Mouse (Mus musculus) kidney, postnatal 10 days (tissue): ENCODE measurements around the gene Cbx7.

ENCODE experiments used
- DNase-seq: peaks from one replicate; pipeline ENCODE4 v3.0.0; 2021; ENCODE audit warnings: mixed read lengths

Gene Cbx7

DNA sequence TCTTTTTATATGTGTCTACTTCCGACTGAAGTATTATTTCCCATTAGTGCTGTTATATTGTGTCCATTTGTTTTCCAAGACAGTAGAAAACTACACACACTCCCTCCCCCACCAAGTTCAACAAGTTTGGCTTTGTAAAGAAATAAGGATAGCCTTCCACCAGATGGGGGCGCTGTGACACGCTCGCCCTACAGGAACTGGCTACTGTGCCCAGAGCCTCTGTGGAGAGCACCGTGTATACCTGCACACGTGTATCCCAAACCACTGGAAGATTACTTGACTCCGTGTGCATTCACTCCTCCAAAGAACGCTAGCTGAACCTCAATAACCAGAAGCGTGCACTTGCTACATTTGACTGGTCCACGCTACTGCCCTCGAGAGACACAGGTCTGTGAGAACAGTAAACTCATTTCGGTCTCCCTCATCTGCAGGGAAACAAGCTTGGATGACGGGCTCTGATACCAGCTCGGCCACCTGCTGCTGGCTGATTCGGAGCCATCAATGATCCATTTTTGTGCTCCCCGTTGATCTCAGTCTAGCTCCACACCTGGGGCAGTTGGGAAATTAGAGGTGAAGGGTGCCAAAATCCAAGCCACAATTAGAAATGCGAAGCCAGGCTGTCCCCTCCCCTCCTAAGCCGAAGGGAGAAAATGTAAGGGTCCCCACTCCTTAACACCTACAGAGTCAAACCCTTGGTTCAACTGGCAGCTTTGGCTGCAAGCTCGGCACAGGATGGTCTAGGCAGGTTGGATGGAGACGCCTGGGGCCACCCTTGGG lies 79.3 kb downstream of the Cbx7 start, which contains the start of gene Apobec3:
Apobec3 (plus strand) TSS at position 224 of the 777 bp plus-strand sequence.
- DNase-seq = peak; percentile 85

DNA sequence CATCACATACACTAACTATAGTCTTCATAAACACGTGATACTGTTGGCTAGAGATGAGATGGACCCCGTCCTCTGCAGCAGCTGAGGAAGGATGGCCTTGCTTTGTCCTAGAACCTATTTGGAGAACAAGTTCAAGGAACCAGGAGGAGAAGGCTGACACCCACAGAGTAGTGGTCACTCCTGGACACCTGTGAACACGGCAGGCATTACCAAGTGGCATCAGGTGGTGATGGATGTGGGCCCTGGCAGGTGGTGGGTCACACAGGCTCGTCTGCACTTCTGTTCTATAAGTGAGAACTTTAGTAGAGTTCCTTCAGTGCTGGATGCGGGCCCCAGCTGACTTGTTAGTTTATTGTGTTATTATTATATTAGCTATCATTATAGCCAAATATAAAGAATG lies 86.1 kb downstream of the Cbx7 start:
- no peak for DNase-seq

DNA sequence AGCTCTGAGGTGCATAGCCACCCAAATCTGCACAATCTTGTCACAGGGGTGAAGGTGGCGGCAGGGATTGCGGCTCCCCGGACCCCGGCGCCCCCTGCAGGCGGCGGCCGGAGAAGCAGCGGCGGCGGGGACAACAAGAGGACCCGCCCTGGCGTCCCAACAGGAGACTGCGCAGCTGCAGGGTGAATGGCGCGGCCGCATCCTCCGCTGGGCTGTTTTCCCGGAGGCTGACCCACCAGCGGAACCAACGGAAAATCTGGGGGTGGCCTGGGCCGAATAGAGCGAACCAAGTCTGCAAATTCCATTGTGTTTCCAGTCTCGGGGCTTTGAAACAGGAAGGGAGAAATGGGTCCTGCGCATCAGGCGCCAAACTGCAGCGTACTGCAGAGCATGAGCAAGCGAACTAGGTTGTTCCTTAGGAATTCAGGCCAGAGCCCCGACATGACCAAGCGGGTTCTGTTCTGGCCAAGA lies 87.5 kb downstream of the Cbx7 start:
- peak; percentile 97 for DNase-seq

GRCm38 (mm10) chr15:79882623-79883267 lies 88.2 kb downstream of the Cbx7 start:
- peak; percentile 39 for DNase-seq

DNA sequence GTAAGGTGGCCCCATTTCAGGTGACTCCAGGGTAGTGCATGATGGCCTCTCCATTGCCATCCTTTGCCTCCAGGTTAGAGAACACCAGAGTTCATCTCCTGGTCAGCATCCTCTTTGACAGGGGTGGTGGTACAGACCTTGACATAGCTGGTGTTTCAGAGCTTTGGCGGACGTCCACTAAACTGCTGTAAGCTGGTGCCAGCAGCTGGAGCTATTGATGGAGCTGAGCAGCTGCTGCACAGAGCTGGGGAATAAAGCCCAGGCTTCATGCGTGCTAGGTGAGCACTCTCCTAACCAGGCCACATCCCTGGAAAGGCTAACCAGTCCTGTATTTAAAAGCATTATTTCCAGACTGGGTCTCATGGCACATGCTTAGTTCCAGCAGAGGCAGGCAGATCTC lies 90.4 kb downstream of the Cbx7 start:
- DNase-seq = no peak

DNA sequence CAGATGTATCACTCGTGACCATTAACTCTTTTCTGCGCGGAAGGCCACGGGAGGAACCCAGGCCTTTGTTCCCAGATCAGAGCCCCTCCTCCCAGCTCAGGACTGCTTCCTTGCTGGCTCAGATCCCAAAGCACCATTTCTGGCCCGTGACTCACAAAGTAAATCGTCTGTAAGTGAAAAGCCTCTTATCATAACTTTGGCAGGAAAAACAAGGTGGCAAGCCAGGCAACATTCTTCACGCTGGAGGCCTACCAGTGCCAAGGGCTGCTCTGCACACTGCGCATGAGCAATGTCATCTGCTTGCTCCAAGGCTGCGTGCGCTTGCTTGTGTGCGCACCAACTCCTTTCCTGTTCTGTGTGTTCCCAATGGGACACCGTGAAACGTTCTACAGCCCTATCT lies 91.6 kb downstream of the Cbx7 start:
- peak; percentile 87 for DNase-seq

GRCm38 (mm10) chr15:79878725-79879136 lies 92.2 kb downstream of the Cbx7 start:
- DNase-seq = peak; percentile 67

- no peak for DNase-seq
Measured at GRCm38 (mm10) chr15:79875261-79875995, 95.5 kb downstream of the Cbx7 start.

DNA sequence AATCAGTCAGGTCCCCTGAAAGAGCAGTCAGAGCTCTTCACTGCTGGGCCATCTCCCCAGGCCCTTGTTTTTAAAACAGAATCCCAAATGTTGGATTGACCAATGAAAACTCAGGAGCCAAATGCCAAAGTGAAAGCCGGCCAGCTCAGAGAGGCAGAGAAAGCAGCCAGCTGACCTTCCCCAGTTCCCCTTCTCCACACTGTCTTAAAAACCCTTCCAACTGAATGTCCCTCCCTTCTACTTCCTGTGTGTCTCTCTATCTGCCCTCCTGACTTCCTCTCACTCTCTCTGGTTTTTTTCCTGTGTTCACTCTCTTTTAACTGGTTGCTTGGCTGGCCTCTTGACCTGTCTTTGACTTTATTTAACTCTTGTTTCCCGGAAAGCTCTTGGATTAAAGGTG lies 96.9 kb downstream of the Cbx7 start:
- no peak for DNase-seq

DNA sequence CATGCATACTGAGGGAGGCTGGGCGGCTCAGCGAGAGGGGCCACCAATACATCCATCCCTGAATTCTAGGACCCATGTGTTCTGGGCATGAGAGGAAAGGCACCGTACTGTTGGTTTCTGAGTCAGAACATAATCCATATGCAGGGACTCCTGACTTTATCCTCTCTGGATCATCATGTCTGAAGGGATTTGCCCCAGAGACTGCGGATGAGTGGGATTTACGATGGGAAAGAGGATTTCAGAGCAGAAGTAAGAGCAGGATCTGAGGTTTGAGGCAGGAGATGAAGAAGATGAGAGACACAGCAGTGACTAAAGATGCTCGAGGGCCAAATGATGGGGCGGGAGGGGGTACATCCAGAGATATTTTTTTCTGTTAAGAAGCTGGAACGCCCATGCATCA lies 97.4 kb downstream of the Cbx7 start:
- no peak for DNase-seq

DNA sequence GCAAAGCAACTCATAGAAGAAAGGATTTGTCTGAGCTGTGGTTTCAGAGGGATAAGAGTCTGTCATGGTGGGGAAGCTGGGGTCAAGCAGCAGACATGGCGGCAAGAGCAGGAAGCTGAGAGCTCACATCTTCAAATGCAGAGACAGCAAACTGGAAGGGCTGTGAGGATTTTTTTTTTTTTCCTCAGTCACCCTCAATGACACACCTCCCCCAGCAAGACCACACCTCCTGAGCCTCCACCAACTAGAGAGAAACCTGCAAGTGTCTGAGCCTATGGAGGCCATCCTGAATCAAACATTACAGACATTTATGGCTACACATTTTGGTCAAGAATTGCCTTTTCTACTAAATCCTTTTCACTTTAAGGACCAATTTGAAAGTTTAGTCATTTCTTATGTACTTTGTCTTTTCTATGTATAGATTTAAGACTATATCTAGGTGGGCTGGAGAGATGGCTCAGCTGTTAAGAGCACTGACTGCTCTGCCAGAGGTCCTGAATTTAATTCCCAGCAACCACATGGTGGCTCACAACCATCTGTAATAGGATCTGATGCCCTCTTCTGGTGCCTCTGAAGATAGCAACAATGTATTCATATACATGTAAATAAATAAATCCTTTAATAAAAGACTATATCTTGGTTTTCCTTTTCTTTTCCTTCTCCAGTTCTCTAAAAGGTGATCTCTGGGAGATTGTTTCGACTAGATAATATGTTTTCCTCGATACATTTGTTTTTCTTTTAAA lies 103.5 kb downstream of the Cbx7 start:
- DNase-seq = no peak
